Mouse (Mus musculus): ENCODE data around the gene Tpbpb.
A peak's percentile ranks its signal among the peaks of the same experiment; 100 is the strongest.
"Not testable (repeated sequence)": the region's sequence is repeated elsewhere in the genome, so short reads cannot be mapped to it uniquely, and the experiment has no call there.

Gene Tpbpb

DNA sequence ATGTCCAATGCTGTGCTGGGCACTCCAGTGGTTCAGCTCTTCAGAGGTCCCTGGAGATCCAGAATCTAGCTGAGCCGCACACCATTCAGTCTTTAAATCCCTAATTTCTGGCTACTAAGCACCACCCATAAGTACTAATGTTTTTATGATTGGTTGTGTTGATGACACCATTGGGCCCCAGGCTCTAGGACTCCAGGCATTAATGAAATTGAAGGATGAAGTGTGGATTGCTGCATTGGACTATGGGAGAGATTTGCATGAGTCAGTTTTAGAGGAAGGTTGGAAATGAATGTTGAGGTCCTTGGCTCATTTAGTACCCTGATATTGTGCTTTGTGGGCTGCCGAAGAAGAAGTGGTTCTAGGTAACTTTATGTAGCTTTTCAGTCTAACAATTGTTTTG lies at the start of gene Tpbpb:
TSS of gene Tpbpb (minus strand) at position 101 of the 400 bp plus-strand sequence.
- not testable (repeated sequence) for DNase-seq (ENCODE audit: low spot score)

DNA sequence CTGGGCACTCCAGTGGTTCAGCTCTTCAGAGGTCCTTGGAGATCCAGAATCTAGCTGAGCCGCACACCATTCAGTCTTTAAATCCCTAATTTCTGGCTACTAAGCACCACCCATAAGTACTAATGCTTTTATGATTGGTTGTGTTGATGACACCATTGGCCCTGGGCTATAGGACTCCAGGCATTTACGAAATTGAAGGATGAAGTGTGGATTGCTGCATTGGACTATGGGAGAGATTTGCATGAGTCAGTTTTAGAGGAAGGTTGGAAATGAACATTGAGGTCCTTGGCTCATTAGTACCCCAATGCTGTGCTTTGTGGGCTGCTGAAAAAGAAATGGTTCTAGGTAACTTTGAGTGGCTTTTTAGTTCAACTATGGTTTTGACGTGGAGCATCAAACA lies 37.2 kb upstream of the Tpbpb start, which contains the start of gene Tpbpa:
TSS of gene Tpbpa (minus strand) at position 101 of the 400 bp plus-strand sequence.
- DNase-seq (ENCODE audit: low spot score): not testable (repeated sequence)

DNA sequence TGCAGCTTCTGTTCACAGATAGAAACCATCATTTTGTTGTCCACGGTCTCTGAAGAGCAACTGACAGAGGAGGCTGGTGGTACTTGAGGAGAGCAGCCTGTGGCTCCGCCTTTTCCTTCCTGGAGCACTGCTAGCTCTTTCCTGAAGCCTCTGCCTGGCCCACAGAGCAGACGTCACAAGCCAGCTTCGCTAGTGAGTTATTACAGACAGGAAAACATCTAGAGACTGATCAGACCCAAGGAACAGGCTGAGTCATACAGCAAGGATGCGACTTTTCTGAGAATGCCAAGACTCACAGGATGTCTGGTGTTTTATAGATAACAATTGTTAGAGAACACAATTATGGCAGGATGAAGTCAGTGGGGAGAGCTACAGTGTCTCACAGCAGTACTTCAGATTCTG lies 31.8 kb upstream of the Tpbpb start, which contains the start of the genes Gm49391 and Ctla2a:
TSS of gene Gm49391 (minus strand) at position 72 of the 402 bp plus-strand sequence.
TSS of gene Ctla2a (minus strand) at position 126 of the 402 bp plus-strand sequence.
- peak; percentile 90 for DNase-seq (ENCODE audit: low spot score)

GRCm38 (mm10) chr13:60935490-60935889 lies 30.8 kb upstream of the Tpbpb start, which contains the start of gene Gm49393:
Gene Gm49393 (minus strand): TSS chr13:60935590.
- DNase-seq (ENCODE audit: low spot score): not testable (repeated sequence)

DNA sequence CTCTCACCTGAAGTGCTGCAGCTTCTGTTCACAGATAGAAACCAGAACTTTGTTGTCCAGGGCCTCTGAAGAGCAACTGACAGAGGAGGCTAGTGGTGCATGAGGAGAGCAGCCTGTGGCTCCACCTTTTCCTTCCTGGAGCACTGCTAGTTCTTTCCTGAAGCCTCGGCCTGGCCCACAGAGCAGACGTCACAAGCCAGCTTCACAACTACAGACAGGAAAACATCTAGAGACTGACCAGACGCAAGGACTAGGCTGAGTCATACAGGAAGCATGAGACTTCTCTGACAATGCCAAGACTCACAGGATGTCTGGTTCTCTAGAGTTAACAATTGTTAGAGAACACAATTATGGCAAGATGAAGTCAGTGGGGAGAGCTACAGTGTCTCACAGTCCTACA lies 7.4 kb downstream of the Tpbpb start, which contains the start of gene Ctla2b:
TSS of gene Ctla2b (minus strand) at position 120 of the 400 bp plus-strand sequence.
- peak; percentile 89 for DNase-seq (ENCODE audit: low spot score)

- not testable (repeated sequence) for DNase-seq (ENCODE audit: low spot score)
Measured at GRCm38 (mm10) chr13:60896794-60897193, 7.9 kb downstream of the Tpbpb start, which contains the start of gene Gm49392. Gene Gm49392 (minus strand): TSS chr13:60896894.

DNA sequence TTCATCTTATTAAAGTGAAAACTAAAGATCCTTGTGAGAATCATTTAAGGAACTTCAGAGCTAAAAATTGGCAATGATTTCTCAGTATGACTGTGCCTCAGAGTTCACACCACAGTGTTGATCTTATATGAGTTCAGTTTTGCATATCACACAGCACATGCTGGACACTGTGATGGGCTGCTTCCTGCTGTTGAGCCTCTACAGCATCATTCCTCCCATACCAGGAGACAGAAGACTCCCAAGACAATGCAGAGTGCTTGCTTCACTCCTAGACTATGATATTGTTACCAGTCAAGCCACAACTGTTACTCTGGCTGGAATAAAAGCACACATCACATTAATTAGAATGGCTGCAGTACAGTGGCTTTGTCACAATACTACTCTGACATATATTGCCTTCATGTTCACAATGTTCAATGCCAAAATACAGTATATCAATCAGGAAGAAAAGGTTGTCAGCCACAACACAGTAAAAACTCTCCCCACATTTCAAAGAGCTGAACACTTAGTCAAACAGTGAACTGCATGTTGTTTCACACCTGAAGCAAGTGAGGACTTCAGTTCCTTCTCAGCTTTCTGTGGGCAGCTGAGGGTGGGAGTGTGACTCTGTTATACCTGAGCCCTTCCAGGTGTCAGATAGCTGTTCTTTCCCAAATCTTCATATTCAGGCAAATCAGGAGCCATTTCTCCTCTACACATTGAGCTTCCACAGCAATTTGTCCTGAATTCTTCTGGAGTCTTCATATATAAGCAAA lies 9.1 kb downstream of the Tpbpb start:
- DNase-seq (ENCODE audit: low spot score): no peak

DNA sequence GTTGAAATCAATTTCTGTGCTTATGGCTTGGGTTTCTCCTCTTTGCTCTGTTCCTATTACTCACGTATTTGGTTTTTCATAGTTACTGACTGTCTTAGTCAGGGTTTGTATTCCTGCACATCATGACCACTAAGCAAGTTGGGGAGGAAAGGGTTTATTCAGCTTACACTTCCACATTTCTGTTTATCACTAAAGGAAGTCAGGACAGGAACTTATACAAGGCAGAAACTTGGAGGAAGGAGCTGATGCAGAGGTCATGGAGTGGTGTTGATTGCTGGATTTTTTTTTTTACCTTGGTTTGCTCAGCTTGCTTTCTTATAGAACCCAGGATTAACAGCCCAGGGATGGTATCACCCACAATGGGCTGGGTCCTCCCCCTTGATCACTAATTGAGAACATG lies 12.4 kb downstream of the Tpbpb start:
- no peak for DNase-seq (ENCODE audit: low spot score)

GRCm38 (mm10) chr13:60864281-60864680 lies 40.4 kb downstream of the Tpbpb start, which contains the start of gene 4930486L24Rik:
Gene 4930486L24Rik (minus strand): TSS chr13:60864475.
- no peak for DNase-seq (ENCODE audit: low spot score)
